Mouse (Mus musculus) liver, adult 2 months (tissue): Measurements from ENCODE around the gene Rnf212.

Experiments
- CTCF ChIP-seq: fragments of 200-500 bp; IDR thresholded peaks from 2 replicates; pipeline ENCODE4 v1.5.1; 2011; ENCODE audit warnings: low read depth, low read length, control low read depth
- POLR2A ChIP-seq: fragments of 200-500 bp; IDR thresholded peaks from 2 replicates; pipeline ENCODE4 v1.6.1; 2011; ENCODE audit warnings: low read length, control low read depth; ENCODE audit not compliant: insufficient read depth; ENCODE audit errors: extremely low read depth

DNA sequence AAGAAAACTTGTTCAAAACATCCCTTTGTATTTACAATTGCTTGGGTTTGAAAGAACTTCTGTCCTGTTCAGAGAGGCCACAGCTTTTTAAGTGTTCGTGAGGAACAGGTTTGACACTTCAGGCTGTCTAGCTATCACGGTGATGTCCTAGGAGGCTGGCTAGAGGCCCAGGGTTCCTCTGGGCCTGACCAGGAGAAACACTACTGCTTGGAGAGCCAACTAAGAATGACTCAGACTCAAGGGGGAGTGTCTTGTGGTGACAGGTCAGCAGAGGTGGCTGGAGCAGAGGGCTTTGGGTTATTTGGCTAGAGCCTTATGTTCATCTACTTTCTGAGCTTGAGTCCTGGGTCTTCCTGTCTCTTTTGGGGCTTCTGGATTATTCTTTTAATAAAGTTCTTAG lies 50.8 kb downstream of the Rnf212 start:
- TF ChIP-seq POLR2A (no peak), CTCF (no peak)
